Mouse (Mus musculus): Measurements from ENCODE around the gene Trnp1. TPM values are rescaled to one million over a fixed set of nuclear protein-coding genes. Genes with fewer than 3 reads are reported as not detected.

Trnp1 gene
- polyA plus RNA-seq, 1 experiment from 2014 or later = 1.1 TPM

GRCm38 (mm10) chr4:133447366-133447765 is 51.0 kb downstream of the Trnp1 start:
- 0 out of 2 replicates have a peak overlapping the region, but pooled peaks have one; percentile 4 for H3K27ac ChIP-seq (replicated peaks)
- no peak for DNase-seq (ENCODE audit: low spot score)
- peaks cover 27% of the 10 kb centered on the region for H3K4me1 ChIP-seq
- H3K27me3 ChIP-seq (replicated peaks; ENCODE audit: low read depth, poor library complexity, severe bottlenecking) = no peaks in the 10 kb centered on the region
- no peaks in the 10 kb centered on the region for H3K9me3 ChIP-seq
- no peaks in the 10 kb centered on the region for H3K36me3 ChIP-seq (replicated peaks)
- no peak overlapping the region for H3K4me3 ChIP-seq
- 69% methylated on average over 5 of the region's 5 CpGs for WGBS

- Histone ChIP-seq H3K27ac (replicated peaks) (no peak overlapping the region), H3K36me3 (replicated peaks) (no peaks in the 10 kb centered on the region), H3K4me3 (no peak overlapping the region), H3K27me3 (replicated peaks; ENCODE audit: low read depth, poor library complexity, severe bottlenecking) (no peaks in the 10 kb centered on the region), H3K9me3 (no peaks in the 10 kb centered on the region), H3K4me1 (peaks cover 44% of the 10 kb centered on the region)
- 86% methylated on average over 5 of the region's 5 CpGs for WGBS
- no peak for DNase-seq (ENCODE audit: low spot score)
Measured at GRCm38 (mm10) chr4:133445727-133446126, 52.6 kb downstream of the Trnp1 start.

- H3K36me3 ChIP-seq (replicated peaks) = no peaks in the 10 kb centered on the region
- peaks cover 59% of the 10 kb centered on the region for H3K4me1 ChIP-seq
- peak; percentile 42 for DNase-seq (ENCODE audit: low spot score)
- no peaks in the 10 kb centered on the region for H3K9me3 ChIP-seq
- 29% methylated on average over 5 of the region's 5 CpGs for WGBS
- no peaks in the 10 kb centered on the region for H3K27me3 ChIP-seq (replicated peaks; ENCODE audit: low read depth, poor library complexity, severe bottlenecking)
- H3K4me3 ChIP-seq = no peak overlapping the region
- H3K27ac ChIP-seq (replicated peaks) = peak overlapping the region; percentile 84
Measured at GRCm38 (mm10) chr4:133443085-133443484, 55.3 kb downstream of the Trnp1 start.

GRCm38 (mm10) chr4:133442194-133442593 is 56.2 kb downstream of the Trnp1 start:
- no peak overlapping the region for H3K4me3 ChIP-seq
- peak overlapping the region; percentile 84 for H3K27ac ChIP-seq (replicated peaks)
- H3K36me3 ChIP-seq (replicated peaks) = no peaks in the 10 kb centered on the region
- DNase-seq (ENCODE audit: low spot score) = no peak
- H3K4me1 ChIP-seq = peaks cover 63% of the 10 kb centered on the region
- no peaks in the 10 kb centered on the region for H3K9me3 ChIP-seq
- WGBS = 32% methylated on average over 3 of the region's 3 CpGs
- no peaks in the 10 kb centered on the region for H3K27me3 ChIP-seq (replicated peaks; ENCODE audit: low read depth, poor library complexity, severe bottlenecking)

Other genes with a start within 250 kb of the Trnp1 start
- gene Sytl1, start 235.4 kb downstream of the Trnp1 start, polyA plus RNA-seq (2016; fragmentation: Nextera tagmentation; extraction: Ambion mirVana) = 1.3 and 1.6 TPM in 2 replicates
- 81.4 and 86.7 TPM in 2 replicates for gene Tmem222, start 220.8 kb downstream of the Trnp1 start, polyA plus RNA-seq (2016; fragmentation: Nextera tagmentation; extraction: Ambion mirVana)
- gene Wdtc1, start 145.1 kb downstream of the Trnp1 start, polyA plus RNA-seq (2016; fragmentation: Nextera tagmentation; extraction: Ambion mirVana) = 17.2 and 17.7 TPM in 2 replicates
- 8.6 and 9.0 TPM in 2 replicates for gene Slc9a1, start 128.8 kb downstream of the Trnp1 start, polyA plus RNA-seq (2016; fragmentation: Nextera tagmentation; extraction: Ambion mirVana)
- 1.0 and 1.2 TPM in 2 replicates for gene Tent5b, start 18.4 kb downstream of the Trnp1 start, polyA plus RNA-seq (2016; fragmentation: Nextera tagmentation; extraction: Ambion mirVana)
- gene Kdf1, start 20.4 kb upstream of the Trnp1 start, polyA plus RNA-seq (2016; fragmentation: Nextera tagmentation; extraction: Ambion mirVana) = 11.0 and 13.6 TPM in 2 replicates
- 489 and 518 TPM in 2 replicates for gene Nudc, start 47.4 kb upstream of the Trnp1 start, polyA plus RNA-seq (2016; fragmentation: Nextera tagmentation; extraction: Ambion mirVana)
- gene Nr0b2, start 54.8 kb upstream of the Trnp1 start, polyA plus RNA-seq (2016; fragmentation: Nextera tagmentation; extraction: Ambion mirVana) = 0.17 TPM in 1 of 2 replicates, not detected in the other
- 10.7 and 12.2 TPM in 2 replicates for gene Gpatch3, start 76.2 kb upstream of the Trnp1 start, polyA plus RNA-seq (2016; fragmentation: Nextera tagmentation; extraction: Ambion mirVana)
- 29.4 and 30.9 TPM in 2 replicates for gene Gpn2, start 85.8 kb upstream of the Trnp1 start, polyA plus RNA-seq (2016; fragmentation: Nextera tagmentation; extraction: Ambion mirVana)
- gene Sfn, start 103.6 kb upstream of the Trnp1 start, polyA plus RNA-seq (2016; fragmentation: Nextera tagmentation; extraction: Ambion mirVana) = 27.6 and 35.7 TPM in 2 replicates
- 2.3 and 3.0 TPM in 2 replicates for gene Zdhhc18, start 151.6 kb upstream of the Trnp1 start, polyA plus RNA-seq (2016; fragmentation: Nextera tagmentation; extraction: Ambion mirVana)
- 14.8 TPM in 2 replicates for gene Pigv, start 174.1 kb upstream of the Trnp1 start, polyA plus RNA-seq (2016; fragmentation: Nextera tagmentation; extraction: Ambion mirVana)